Comparison of ENCODE assay signal across 19 mouse cellular contexts in the genomic region with DNA sequence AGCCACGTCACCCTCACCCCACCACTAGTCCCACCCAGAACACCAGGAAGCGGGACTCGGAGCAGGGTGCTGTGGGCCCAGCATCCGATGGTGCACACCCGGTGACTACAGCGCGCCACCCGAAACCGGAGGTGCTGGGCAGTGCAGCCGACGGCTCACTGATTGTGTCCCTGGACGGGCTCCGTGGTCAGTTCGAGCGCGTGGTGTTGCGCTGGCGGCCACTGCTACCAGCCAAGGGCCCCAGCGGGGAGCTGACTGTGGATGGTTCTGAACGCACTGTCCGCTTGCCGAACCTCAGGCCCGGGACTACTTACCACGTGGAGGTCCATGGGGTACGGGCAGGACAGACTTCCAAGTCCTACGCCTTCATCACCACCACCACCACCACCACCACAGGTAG. TPM values are rescaled to one million over a fixed set of nuclear protein-coding genes. Genes with fewer than 3 reads are reported as not detected.
"Had no signal": no experiment of that assay in that cellular context is flagged by ENCODE, and none has a peak within 500 bp of the region (broad histone marks: within the 10 kb centered on the region; RNA-seq: fewer than 3 reads in every experiment).

No protein-coding gene starts in this region.

- H3K27ac ChIP-seq: left cerebral cortex, adult 2 months; liver, embryonic 13.5 days had no signal

- DNase-seq: kidney, adult 18-20 months; kidney, adult 9 months; kidney, postnatal 14 days; kidney, postnatal 4 days; layer of hippocampus, postnatal 36 days; liver, embryonic 13.5 days; lung, adult 2 months; lung, postnatal 14 days; lung, postnatal 4 days; midbrain, embryonic 14.5 days; right cerebral cortex, postnatal 25 days; thymus, adult 18-20 months; thymus, postnatal 36 days had no signal

- H3K4me3 ChIP-seq: left cerebral cortex, adult 2 months; liver, embryonic 13.5 days had no signal

- H3K9ac ChIP-seq: liver, embryonic 13.5 days had no signal

- H3K36me3 ChIP-seq: liver, embryonic 13.5 days had no signal

- H3K9me3 ChIP-seq: liver, embryonic 13.5 days had no signal

RNA-seq across cellular contexts. Expression of a gene that starts 9.9 kb away (rescaled TPM):
- total RNA-seq: megakaryocyte progenitor cell, adult 5-6 weeks; megakaryocyte-erythroid progenitor cell, adult 5-6 weeks had no signal
- polyA plus RNA-seq: limb, embryonic 11.5 days had no signal

RNA-seq across cellular contexts. Expression of a gene that starts 50.9 kb away (rescaled TPM):
- total RNA-seq: liver, adult 2 months had no signal
- polyA plus RNA-seq: liver, embryonic 16.5 days had no signal
